Mouse (Mus musculus): ENCODE measurements around the gene BC049715.
A peak's percentile ranks its signal among the peaks of the same experiment; 100 is the strongest.
"Not testable (repeated sequence)": the region's sequence is repeated elsewhere in the genome, so short reads cannot be mapped to it uniquely, and the experiment has no call there.

Gene BC049715

DNA sequence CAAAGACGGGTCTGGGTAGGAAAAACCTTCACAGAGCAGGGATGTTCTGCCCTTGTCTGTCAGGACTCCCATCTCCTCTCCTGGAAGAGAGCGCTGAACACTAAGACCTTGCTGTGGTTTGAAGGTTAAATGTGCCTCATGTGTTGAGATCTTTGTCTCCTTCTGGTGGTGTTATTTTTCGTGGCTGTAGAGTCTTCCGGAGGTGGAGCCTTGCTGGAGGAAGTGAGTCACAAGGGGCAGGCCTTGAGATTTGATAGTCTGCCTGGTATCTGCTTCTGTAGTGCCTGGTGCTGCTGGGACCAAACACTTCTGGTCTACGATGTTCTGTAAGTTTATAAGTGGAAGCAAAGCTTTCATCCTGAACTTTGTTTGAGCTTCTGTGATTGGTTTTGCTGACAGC, 21.5 kb downstream of the BC049715 start:
- DNase-seq (ENCODE audit: low read depth, low spot score) = no peak

GRCm38 (mm10) chr6:136850267-136850666, 22.8 kb downstream of the BC049715 start:
- no peak for DNase-seq (ENCODE audit: low read depth, low spot score)

GRCm38 (mm10) chr6:136852348-136852747, 24.9 kb downstream of the BC049715 start:
- no peak for DNase-seq (ENCODE audit: low read depth, low spot score)

DNA sequence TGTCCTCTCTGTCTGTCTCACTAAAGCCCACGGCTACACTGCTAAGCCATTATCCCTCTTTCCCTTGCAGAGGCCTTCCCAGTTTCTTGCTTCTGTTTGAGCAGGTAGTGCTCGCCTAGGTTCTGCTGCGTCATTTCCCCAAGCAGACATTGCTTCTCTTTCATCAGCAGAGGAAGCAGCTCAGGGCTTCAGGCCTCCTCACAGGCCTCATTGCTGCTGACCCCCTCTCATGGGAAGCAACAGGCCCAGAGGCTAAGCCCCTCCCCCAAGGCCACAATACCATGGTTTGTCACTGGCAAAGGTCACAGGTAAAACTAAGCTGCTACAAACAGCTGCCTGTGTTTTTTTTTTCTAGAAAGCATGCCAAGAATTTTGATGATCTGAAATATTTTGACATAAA, 25.3 kb downstream of the BC049715 start:
- DNase-seq (ENCODE audit: low read depth, low spot score) = peak; percentile 34

DNA sequence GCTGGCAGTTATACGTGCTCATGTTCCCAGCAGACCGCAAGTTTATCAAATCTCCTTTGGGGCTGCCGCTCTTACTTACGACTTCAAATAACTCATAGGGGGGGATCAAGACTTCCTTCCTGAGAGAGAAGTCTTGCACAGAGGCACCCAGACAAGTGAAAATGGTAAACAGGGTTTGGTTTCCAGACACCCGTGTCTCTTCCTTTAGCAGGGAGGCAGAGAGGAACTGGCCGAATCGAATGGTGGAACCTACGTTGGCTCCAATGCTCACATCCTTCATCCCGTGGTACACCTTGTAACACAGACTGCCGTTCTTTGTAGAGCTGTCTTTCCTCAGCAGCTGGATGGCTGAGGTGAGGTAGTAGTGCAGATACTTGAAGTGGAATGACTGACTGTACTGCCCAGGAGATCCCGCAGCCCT, 26.9 kb downstream of the BC049715 start:
- DNase-seq (ENCODE audit: low read depth, low spot score) = no peak

DNA sequence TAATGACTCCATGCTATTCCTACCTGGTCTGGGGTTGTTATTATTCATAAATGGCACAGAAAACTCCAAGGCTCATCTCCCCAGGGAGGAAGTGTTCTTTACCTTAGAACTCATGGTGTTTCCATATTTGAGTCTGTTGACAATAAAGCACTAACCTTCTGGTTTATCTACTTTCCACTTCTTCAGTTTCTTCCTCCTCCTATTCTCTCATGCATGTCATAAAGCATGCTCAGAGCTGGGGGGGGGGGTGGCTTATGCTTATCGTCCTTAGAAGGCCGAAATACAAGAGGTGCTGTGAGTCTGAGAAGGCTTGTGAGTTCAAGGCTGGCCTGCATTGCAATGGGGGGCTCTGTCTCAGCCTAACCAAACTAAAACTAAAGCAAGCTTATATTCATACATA, 27.8 kb downstream of the BC049715 start:
- DNase-seq (ENCODE audit: low read depth, low spot score) = no peak

- DNase-seq (ENCODE audit: low read depth, low spot score) = no peak
Measured at GRCm38 (mm10) chr6:136856071-136856636, 28.7 kb downstream of the BC049715 start.

DNA sequence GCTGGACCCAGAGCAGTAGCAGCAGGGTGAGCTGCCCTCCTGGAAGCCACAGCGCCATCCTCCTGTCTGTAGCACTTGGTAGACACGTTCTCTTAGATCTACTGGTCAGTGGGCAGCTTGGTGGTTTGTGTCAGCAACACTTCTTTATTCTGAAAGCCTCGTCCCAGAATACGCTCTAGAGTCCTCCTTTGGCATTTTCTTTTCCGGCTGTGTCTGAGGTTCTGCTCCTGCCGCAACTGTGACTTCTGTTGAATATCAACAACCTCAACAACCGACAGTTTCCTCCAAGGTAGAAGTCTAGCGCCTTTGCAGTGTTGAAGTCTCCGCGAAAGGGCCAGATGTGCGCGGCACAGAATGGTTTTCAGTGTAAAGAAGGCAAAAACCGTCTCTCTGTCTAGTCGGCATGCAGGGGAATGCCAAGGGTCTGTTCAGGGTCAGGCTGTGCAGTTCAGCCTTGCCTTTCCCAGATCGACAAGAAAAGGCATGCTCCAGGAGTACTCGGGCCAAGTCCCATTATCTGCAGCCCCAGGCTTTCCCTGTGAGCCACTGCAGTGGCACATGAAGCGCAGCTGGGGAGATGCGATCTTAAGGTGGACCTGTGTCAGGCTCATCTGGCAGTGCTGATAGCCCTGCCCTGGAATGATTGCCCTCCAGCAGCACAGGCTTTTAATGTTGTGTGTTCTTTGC, 29.9 kb downstream of the BC049715 start, which contains the start of gene Art4:
Gene Art4, minus strand, starts transcription at position 548 of the 687 bp plus-strand sequence.
- peak; percentile 47 for DNase-seq (ENCODE audit: low read depth, low spot score)

DNA sequence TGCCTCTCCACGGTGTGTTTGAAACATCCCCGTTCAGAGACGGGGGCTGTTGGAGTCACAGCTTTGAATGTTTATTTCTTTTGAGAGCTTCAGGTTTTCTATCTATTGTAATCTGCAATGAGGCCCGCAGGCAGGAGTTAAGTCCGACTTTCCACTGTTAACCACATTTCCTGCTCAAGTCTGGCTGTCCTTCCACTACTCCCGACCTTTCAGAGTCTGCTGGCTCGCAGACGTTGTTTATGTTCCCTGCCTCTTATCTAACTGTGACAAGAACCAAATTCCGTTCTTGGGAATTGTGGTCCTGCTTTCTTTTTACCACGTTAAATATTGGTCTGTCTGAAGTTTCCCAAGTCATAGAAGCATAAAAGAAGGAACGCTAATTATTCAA, 30.4 kb downstream of the BC049715 start:
- DNase-seq (ENCODE audit: low read depth, low spot score) = no peak

DNA sequence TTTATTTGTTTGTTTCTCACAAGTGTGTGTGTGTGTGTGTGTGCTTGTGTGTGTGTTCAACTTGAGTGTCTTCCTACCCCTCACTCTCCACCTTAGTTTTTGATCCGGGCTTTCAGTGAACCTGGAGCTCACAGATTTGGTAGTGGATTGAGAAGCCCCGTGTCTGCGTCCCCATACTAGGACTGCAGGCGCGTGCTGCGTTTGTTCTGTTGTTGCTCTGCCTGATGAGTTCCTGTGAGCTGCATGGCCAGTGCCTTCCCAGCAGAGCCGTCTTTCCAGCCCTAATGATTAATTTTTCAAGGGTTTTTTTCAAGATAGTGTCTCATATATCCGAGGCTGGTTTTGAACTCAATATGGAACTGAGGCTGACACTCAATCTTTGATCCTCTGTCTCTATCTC, 31.0 kb downstream of the BC049715 start:
- DNase-seq (ENCODE audit: low read depth, low spot score) = no peak

DNA sequence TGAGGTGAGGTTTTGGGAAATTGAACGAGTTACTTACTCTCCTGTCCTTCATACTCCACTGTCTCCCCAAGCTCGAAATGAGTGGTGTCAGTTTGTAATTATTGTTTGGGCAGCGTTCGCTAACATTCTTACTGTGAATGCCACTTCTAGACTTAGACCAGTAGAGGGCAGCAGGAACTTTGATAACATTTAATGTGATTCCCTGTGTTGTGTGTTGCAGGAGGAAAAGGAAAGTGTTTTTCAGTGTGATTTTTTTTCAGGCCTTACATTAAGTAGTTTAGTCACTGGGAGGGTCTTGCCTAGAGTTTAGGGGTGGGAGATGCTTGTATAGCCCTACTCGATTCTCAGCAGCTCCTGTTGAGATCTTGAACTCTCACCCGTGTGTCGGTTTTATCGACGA, 33.6 kb downstream of the BC049715 start:
- DNase-seq (ENCODE audit: low read depth, low spot score) = peak; percentile 72

GRCm38 (mm10) chr6:136865360-136865759, 37.9 kb downstream of the BC049715 start:
- no peak for DNase-seq (ENCODE audit: low read depth, low spot score)

DNA sequence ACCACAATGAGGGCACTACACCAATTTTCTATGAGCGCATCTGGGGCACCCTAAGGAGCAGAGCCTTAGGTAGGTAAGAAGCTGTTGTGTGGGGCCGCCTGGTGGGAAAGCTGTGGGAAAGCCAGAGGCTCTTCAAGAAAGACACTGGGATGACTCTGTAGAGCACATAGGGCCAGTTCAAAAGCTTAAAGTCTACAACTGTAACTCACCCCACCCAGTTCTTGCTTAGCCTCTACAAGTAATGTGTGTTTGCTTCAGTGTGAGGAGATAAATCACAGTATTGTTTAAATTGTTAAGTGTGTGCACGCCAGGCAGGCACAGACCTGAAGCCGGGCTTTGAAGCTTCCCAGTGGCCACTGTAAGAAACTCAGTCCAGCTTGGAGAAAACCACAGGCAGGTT, 38.7 kb downstream of the BC049715 start:
- DNase-seq (ENCODE audit: low read depth, low spot score) = no peak

- DNase-seq (ENCODE audit: low read depth, low spot score) = no peak
Measured at GRCm38 (mm10) chr6:136868921-136869320, 41.5 kb downstream of the BC049715 start.

DNA sequence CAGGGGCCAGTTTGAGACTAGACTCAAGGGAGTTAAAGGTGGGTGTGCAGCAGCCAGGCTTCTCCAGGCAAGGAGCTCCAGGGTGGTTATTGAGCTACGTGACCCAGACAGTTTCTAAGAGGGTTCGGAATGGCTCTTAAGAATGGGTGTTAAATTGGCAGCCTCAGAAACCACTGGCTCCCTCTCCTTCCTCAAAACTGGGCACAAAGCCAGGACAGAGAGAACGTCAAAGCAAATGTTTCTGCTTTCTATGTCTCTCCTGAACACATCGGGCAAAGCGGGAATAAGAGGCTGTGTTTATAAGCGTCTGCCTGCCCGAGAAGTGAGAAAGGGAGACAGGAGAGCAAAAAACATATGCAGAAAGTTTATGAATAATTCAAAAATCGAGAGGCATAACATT, 47.2 kb downstream of the BC049715 start:
- no peak for DNase-seq (ENCODE audit: low read depth, low spot score)

- DNase-seq (ENCODE audit: low read depth, low spot score) = no peak
Measured at GRCm38 (mm10) chr6:136875670-136876069, 48.2 kb downstream of the BC049715 start, which contains the start of gene Mgp. Mgp (minus strand) TSS chr6:136875823.

- DNase-seq (ENCODE audit: low read depth, low spot score) = no peak
Measured at GRCm38 (mm10) chr6:136881678-136882077, 54.3 kb downstream of the BC049715 start.

- no peak for DNase-seq (ENCODE audit: low read depth, low spot score)
Measured at GRCm38 (mm10) chr6:136883431-136883915, 56.0 kb downstream of the BC049715 start.

GRCm38 (mm10) chr6:136883961-136884360, 56.5 kb downstream of the BC049715 start:
- DNase-seq (ENCODE audit: low read depth, low spot score) = no peak

GRCm38 (mm10) chr6:136884766-136885165, 57.3 kb downstream of the BC049715 start:
- DNase-seq (ENCODE audit: low read depth, low spot score) = not testable (repeated sequence)

DNA sequence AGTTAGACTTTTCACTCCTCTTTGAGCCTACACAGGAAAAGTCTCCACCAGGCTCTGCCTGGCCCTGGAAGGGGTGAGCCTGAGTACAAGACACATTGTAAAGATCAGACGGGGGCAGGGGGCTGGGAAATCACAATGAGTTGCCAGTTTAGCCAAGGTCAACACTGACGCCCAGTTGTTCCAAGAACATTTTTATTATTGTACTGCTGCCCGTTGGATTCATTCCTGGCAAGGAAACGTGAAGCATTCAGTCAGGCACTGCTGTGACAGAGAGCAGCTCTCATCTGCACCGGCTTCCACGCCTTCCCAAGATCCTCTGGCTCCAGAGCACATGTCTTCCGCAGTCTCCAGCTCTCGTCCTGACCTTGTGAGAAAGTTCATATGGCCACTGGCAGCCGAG, 60.4 kb downstream of the BC049715 start:
- no peak for DNase-seq (ENCODE audit: low read depth, low spot score)

GRCm38 (mm10) chr6:136889067-136889466, 61.6 kb downstream of the BC049715 start:
- DNase-seq (ENCODE audit: low read depth, low spot score) = no peak

DNA sequence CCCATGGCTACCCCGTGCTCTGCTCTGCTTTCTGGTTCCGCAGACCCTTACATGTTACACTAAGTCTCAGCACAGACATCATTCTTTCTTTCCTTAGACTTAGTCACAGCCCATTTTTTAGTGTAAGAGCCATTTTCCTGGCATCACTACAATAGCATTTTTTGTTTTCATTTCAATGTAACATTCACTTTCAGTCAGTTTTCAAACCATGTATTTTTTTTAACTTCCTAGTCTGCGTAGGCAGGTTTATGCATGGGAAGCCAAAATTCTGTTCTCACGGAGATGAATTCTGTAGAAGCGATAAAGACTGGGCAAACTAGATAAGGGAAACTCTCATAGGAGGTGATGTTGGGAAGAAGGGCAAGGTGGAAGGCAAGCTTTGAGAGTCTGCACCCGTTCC, 62.1 kb downstream of the BC049715 start:
- DNase-seq (ENCODE audit: low read depth, low spot score) = no peak
